ENCODE assay signal across 17 mouse cellular contexts in genomic region chr9:84240491-84240975, GRCm38 (mm10).
"Had no signal": no experiment of that assay in that cellular context is flagged by ENCODE, and none has a peak within 500 bp of the region (broad histone marks: within the 10 kb centered on the region; RNA-seq: fewer than 3 reads in every experiment).

No protein-coding gene starts in this region.

- H3K4me1 ChIP-seq: lung, embryonic 15.5 days; megakaryocyte, embryonic 14.5 days; midbrain, embryonic 13.5 days; midbrain, embryonic 15.5 days; neural tube, embryonic 12.5 days; stomach, embryonic 15.5 days had no signal

- H3K4me2 ChIP-seq: lung, embryonic 15.5 days; midbrain, embryonic 11.5 days; midbrain, embryonic 13.5 days; midbrain, embryonic 15.5 days; neural tube, embryonic 12.5 days; stomach, embryonic 15.5 days had no signal

- H3K27ac ChIP-seq: lung, embryonic 15.5 days; macrophage; midbrain, embryonic 13.5 days; midbrain, embryonic 15.5 days; neural tube, embryonic 12.5 days; stomach, embryonic 15.5 days; stomach, postnatal 0 days had no signal

- H3K9ac ChIP-seq: lung, embryonic 15.5 days; midbrain, embryonic 13.5 days; midbrain, embryonic 15.5 days; neural tube, embryonic 12.5 days; stomach, embryonic 15.5 days had no signal

- DNase-seq: lung, adult 2 months; lung, postnatal 14 days; lung, postnatal 36 days; right cerebral cortex, postnatal 14 days; thymus, adult 2 months; thymus, postnatal 25 days; thymus, postnatal 4 days had no signal

- H3K36me3 ChIP-seq: lung, embryonic 15.5 days; midbrain, embryonic 13.5 days; midbrain, embryonic 15.5 days; neural tube, embryonic 12.5 days; stomach, embryonic 15.5 days had no signal

- H3K27me3 ChIP-seq: lung, embryonic 15.5 days; megakaryocyte, embryonic 14.5 days; midbrain, embryonic 13.5 days; midbrain, embryonic 15.5 days; neural tube, embryonic 12.5 days; stomach, embryonic 15.5 days had no signal

- ATAC-seq: lung, postnatal 0 days; midbrain, embryonic 13.5 days; midbrain, embryonic 15.5 days had no signal

- H3K4me3 ChIP-seq: lung, embryonic 15.5 days; megakaryocyte, embryonic 14.5 days; midbrain, embryonic 13.5 days; midbrain, embryonic 15.5 days; neural tube, embryonic 12.5 days; stomach, embryonic 15.5 days had no signal

- H3K9me3 ChIP-seq: lung, embryonic 15.5 days; megakaryocyte, embryonic 14.5 days; midbrain, embryonic 13.5 days; midbrain, embryonic 15.5 days; neural tube, embryonic 12.5 days; stomach, embryonic 15.5 days had no signal
